Mouse (Mus musculus): ENCODE measurements around the gene Stk38.
"Not testable (repeated sequence)": the region's sequence is repeated elsewhere in the genome, so short reads cannot be mapped to it uniquely, and the experiment has no call there.

The Stk38 gene

GRCm38 (mm10) chr17:29007641-29008325, at the start of gene Stk38:
Gene Stk38 (minus strand): TSS chr17:29007995.
- peak; percentile 92 to 94 for DNase-seq (ENCODE audit: low spot score in 2 of 2)

- no peak for DNase-seq (ENCODE audit: low spot score in 2 of 2)
Measured at GRCm38 (mm10) chr17:29057361-29057890, 49.6 kb upstream of the Stk38 start.

GRCm38 (mm10) chr17:29056699-29057151, 48.9 kb upstream of the Stk38 start:
- DNase-seq (ENCODE audit: low spot score in 2 of 2) = no peak

- DNase-seq (ENCODE audit: low spot score in 2 of 2) = no peak
Measured at GRCm38 (mm10) chr17:29056207-29056606, 48.4 kb upstream of the Stk38 start.

GRCm38 (mm10) chr17:29055586-29055985, 47.8 kb upstream of the Stk38 start:
- no peak for DNase-seq (ENCODE audit: low spot score in 2 of 2)

- DNase-seq (ENCODE audit: low spot score in 2 of 2) = no peak
Measured at GRCm38 (mm10) chr17:29054429-29054828, 46.6 kb upstream of the Stk38 start.

- DNase-seq (ENCODE audit: low spot score in 2 of 2) = no peak
Measured at GRCm38 (mm10) chr17:29053841-29054240, 46.0 kb upstream of the Stk38 start.

- DNase-seq (ENCODE audit: low spot score in 2 of 2) = no peak
Measured at GRCm38 (mm10) chr17:29053067-29053466, 45.3 kb upstream of the Stk38 start.

GRCm38 (mm10) chr17:29050791-29051190, 43.0 kb upstream of the Stk38 start:
- no peak for DNase-seq (ENCODE audit: low spot score in 2 of 2)

- DNase-seq (ENCODE audit: low spot score in 2 of 2) = no peak
Measured at GRCm38 (mm10) chr17:29049923-29050322, 42.1 kb upstream of the Stk38 start.

- no peak for DNase-seq (ENCODE audit: low spot score in 2 of 2)
Measured at GRCm38 (mm10) chr17:29049508-29049889, 41.7 kb upstream of the Stk38 start.

GRCm38 (mm10) chr17:29048748-29049507, 41.1 kb upstream of the Stk38 start:
- peak; percentile 69 to 81 for DNase-seq (ENCODE audit: low spot score in 2 of 2)

- DNase-seq (ENCODE audit: low spot score in 2 of 2) = no peak
Measured at GRCm38 (mm10) chr17:29047697-29048514, 40.1 kb upstream of the Stk38 start.

GRCm38 (mm10) chr17:29046863-29047262, 39.1 kb upstream of the Stk38 start:
- DNase-seq (ENCODE audit: low spot score in 2 of 2) = no peak

- DNase-seq (ENCODE audit: low spot score in 2 of 2) = no peak
Measured at GRCm38 (mm10) chr17:29045741-29046530, 38.1 kb upstream of the Stk38 start.

- peak; percentile 42 to 57 for DNase-seq (ENCODE audit: low spot score in 2 of 2)
Measured at GRCm38 (mm10) chr17:29044925-29045319, 37.1 kb upstream of the Stk38 start.

- DNase-seq (ENCODE audit: low spot score in 2 of 2) = peak in 1 of 2 experiments; percentile 20
Measured at GRCm38 (mm10) chr17:29044146-29044924, 36.5 kb upstream of the Stk38 start.

- no peak for DNase-seq (ENCODE audit: low spot score in 2 of 2)
Measured at GRCm38 (mm10) chr17:29043583-29043982, 35.8 kb upstream of the Stk38 start.

GRCm38 (mm10) chr17:29042569-29042968, 34.8 kb upstream of the Stk38 start:
- DNase-seq (ENCODE audit: low spot score in 2 of 2) = no peak

- not testable (repeated sequence) for DNase-seq (ENCODE audit: low spot score in 2 of 2)
Measured at GRCm38 (mm10) chr17:29041632-29042031, 33.8 kb upstream of the Stk38 start.

All from natural killer cell, adult 2 months (primary cell).